Mouse (Mus musculus) G1E (cell line): ENCODE results near the gene Nudt7.

Experiments
- CTCF ChIP-seq: IDR thresholded peaks from 2 replicates; pipeline ENCODE4 v1.5.1; 2012; ENCODE audit warnings: low read depth, low read length, inconsistent platforms, mixed read lengths
- GATA2 ChIP-seq: IDR thresholded peaks from 2 replicates; pipeline ENCODE4 v1.6.1; 2012; ENCODE audit warnings: low read depth, low read length, inconsistent platforms, borderline replicate concordance
- TAL1 ChIP-seq: conservative IDR thresholded peaks from 2 replicates; pipeline ENCODE4 v1.6.1; 2012; ENCODE audit warnings: low read depth, low read length, inconsistent platforms, mixed read lengths

DNA sequence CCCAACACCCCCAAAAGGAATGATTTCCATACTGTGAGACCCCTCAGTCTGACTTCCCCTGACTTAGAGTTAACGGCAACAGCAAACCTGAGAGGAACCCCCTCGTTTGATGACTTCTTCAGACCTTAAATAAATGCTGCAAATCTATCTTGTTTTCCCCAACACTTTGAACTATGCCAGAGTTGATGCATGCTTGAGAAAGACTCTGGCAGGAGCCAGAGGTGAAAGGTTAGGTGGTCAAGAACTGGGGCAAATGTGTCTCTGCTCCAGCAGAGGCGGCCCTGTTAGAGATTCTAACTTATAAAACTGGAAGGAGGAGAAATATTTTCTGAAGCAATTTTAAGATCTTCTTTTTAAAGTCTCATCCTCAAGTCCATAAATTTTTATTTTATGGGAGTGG is 26.3 kb downstream of the Nudt7 start:
- TF ChIP-seq CTCF (no peak), TAL1 (no peak), GATA2 (no peak)
